Mouse (Mus musculus) cerebellum, adult 9-10 months (tissue): Measurements from ENCODE around the gene Zfp931.
"Not testable (repeated sequence)": the region's sequence is repeated elsewhere in the genome, so short reads cannot be mapped to it uniquely, and the experiment has no call there.

ENCODE experiments used
- DNase-seq: peaks from one replicate; pipeline ENCODE4 v3.0.0; 2022

The Zfp931 gene

DNA sequence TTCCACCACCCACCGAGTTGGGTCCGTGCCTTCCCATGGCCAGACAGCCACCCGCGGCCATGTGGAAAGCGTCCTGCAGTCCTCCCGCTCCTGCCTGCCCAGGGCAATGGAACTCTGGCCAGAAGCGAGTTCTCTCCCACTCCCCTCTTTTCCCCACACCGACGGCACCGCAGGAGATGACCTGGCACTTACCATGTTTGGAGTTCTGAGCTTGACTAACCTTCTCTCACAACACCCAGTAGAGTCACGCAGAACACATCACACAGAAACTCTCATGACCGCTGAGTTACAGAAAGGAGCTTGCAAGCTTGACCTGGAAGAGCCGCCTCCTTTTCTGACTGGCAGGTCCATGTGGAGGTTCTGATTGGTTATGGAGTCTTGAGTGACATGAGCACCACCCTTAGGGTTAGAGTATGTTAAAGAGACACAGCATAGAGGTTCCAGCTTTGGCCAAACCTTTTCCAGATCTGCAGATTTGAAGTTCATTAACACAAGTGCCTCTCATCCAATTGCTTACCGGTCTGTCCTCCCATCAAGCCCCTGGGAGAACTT is at the start of gene Zfp931:
Gene Zfp931 (minus strand): TSS at position 311 of the 552 bp plus-strand sequence.
- peak; percentile 57 for DNase-seq

DNA sequence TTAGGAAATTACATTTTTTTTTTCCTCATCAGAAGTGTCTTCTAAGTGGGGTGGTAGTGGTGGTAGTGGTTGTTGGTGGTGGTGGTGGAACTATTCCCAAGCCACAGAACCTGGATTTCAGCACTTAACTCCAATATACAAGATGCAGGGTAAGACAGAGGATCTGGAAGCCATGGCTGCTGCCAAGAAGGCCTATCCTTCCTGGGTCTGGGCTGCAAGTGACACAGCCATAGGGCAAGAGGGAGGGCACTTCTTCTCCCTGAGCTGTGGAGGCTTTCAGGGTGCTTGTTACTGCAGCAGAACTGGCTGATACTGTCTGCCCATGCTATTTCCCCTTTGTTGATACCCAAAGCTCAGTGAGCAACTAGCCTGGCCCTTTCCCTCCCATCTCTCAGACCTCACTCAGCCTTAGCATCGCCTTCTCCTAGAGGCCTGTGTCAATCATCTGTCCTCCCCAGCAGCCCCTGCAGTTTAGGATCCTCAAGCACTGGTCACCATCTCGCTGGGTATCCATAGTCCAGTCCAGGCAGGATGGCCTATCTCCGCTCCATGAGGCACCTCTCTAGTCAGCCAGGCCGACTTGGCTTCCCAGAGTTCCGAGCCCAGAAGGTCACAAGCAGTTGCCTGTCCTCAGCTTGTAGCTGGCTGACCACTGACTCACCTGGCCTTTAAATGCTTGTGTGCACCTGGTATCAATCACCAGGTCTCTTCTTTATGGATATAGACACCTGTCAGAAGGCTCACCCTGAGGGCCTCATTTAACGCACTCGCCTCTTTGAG is 48.0 kb upstream of the Zfp931 start:
- peak; percentile 31 for DNase-seq

DNA sequence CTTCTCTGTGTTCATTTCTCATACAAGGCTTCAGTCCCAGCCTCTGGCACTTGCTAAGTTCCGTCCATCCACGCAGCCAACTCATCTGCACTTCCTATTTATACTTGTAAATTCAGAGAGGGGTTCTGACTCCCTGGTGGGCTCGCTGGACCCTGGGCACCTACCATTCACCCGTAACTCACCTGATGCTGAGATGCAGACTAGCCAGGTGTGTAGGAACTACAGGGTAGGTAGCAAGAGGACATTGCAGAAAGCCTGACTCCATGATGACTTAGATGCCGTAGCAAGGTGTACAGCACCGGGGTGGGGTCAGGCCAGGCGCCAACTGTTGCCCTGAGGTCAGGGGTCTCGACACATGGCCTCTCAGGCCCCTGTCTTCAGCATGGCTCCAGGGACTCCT is 47.2 kb upstream of the Zfp931 start:
- peak; percentile 37 for DNase-seq

DNA sequence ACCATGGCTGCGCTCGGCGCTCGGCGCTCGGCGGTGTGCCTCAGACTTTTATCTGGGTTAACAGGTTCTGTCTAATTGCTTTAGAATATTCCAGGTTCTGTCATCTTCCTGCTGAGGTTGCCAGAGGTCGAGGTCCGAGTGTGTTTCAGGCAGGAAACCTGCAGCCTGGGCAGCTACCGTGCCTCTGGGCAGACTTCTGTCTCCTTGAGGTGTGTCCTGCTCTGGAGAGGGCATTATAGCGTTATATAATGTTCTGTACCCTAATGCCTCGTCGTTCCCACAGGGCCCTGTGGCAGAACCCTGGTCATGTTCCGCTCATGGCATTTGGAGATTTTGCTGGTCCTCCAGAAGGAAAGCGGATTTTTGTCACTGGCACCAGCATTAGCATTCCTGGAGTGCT is 45.2 kb upstream of the Zfp931 start:
- peak; percentile 24 for DNase-seq

DNA sequence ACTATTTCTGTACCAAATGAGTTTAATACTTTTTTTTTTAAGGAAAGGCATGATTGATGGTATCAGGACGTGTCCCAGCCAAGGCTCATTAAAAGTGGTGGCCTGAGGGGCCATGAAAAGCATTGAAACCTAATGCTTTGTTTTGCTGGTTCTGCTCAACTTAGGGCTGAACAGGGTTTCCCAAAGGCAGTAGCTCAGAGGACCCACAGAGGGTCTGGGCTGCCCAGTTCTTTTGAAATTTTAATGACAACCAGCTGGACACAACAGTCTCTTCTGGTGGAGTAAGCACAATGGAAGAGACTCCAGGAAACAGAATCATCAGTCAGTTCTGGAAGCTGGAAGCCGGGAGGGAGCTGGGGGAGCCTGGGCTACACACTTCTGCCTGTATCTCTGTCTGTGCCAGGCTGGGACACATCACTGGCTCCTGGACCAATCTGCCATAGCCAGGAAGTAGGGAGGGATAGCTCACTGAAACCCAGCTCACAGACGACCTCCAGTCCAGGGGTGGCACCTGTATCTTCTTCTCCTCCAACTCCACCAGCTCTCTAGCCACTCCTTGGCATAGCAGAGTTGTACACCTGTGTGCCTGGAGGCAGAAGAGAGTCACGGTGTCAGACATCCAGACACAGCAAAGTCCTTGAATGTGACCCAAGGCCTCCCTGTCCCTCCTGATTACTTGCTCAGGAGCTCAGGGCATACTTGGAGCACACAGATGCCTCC is 43.8 kb upstream of the Zfp931 start:
- DNase-seq, result peak; percentile 41

DNA sequence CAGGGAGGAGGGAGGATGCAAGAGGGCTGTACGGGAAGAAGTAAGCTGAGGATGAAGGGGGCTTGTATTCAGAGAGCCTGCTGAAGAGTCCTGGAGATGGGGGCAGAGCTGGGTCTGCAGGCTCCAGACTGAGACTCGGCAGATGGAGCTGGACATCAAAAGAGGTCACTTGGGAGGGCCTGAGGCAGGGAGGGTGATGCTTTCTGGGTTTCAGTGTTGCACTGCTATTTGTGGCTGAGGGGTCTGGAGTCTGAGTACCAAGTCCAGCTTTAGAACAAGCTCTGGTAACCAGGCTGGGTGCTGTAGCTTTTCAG is 43.1 kb upstream of the Zfp931 start:
- DNase-seq, result peak; percentile 63

DNA sequence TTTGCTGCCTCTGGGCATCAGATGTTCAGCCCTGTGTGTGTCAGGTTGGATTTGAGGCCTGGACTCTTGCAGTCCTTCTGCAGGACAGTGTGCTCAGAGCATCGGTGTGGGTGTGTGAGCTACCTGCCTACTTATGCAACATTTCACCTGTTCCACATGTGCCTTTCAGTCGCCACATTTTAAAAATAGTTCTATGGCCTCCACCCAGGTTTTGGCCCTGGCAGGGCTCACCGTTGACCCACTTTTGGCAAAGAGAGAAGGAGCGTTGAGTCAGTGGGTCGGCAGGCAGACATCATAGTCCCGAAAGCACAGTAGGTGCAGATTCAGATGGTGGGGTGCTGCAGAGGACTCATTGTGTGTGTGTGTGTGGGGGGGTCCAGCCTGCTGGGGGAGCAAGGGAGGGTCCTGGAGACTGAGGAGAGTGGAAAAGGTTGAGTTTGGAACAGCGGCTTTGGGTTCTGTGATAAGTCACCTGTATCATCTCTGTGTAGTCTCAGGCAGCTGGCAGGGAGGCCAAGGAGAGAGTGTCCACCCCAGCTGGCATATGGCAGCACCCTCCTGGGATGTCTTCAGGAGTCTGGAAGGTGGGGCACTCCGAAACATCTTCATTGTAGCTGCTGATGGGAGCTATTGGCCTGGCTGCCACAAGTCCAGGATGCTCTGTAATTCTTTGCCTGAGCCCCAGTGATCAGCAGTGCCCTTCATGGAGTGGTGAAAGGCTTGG is 42.5 kb upstream of the Zfp931 start:
- DNase-seq, result peak; percentile 79

DNA sequence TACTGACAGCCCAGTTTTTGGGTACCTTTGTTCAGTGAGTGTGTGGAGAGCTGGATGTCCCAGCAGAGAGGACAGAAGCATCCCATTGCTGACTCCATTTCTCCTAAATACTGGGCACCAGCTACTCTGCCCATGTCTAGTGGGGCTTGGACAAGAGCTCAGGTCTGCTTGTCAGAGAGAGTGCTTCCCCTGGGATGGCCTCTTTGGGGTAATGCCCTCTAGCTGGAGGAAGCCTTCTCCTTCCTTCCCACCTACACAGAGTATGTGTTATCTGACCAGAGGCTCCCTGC is 42.0 kb upstream of the Zfp931 start:
- peak; percentile 64 for DNase-seq

DNA sequence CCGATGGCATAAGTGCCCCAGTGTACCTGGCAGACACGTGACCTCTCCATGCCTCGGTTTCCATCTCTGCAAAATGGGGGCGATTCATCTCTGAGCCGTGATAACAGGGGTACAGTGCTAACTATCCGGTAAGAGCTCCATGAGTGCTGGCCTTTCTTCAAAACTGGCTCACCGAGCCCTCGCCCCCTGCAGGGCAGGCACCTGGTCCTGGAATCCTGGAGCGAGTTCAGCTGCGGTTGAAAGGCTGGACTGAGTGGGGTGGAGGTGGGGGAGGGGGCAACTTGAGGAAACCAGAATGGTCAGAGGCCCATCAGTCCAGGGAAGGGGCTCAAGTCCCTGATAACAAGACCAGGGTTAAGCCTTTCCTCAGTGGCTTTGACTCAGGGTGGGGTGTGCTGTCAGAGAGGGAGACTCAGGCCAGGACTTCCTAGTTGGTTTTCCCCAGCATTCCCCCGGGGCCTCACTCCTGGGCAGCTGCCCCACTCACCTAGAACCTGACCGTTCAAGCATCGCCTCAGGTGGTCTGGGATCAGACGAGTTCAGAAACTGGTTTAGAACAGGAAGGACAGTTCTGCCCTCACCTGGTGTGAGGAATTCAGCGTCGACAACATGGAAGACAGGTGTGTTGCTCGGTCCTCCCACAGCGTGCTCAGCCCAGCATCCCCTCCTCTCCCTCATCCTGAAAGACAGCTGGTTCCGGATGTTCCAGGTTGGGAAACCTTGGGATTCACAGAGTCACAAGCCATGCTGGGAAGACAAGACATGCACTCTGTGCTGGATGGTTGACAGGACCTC is 41.5 kb upstream of the Zfp931 start:
- DNase-seq, result peak; percentile 87

DNA sequence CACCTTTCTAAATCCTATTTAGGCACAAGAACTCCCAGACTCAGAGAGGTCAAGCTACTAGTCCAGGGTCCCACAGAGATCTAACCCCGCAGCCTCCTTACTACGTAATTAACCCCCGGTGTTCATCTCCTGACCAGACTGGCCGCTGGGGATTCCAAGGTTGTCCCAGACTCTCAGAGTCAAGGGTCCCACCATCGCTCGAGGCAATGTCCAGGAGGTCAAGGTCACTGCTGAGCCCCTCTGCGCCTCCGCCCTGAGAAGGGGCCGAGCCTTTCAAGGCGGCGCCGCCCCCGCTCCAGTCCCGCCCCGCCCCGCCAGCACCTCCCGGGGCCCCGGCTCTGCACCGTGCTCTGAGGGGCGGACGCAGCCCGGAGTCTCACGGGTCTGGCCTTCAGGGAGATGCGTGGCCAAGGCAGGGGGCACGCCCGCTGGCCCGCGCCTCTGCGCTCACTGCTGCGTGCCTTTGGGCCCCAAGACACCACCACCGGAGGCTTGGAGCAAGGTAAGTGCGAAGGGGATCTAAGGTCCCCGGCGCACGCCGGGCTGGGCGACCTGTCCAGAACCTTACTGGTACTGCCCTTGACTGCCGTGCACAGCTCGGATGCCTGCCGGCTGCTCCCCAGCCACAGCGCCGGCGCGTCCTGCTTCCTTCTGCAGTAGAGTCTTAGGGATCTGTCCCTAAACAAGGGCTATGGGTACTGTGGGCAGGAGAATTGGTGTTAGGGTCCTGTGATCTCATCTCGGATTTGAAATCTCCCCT is 40.7 kb upstream of the Zfp931 start, which contains the start of gene Phactr3:
Gene Phactr3 (plus strand): TSS at position 175 of the 760 bp plus-strand sequence.
- peak; percentile 74 for DNase-seq

DNA sequence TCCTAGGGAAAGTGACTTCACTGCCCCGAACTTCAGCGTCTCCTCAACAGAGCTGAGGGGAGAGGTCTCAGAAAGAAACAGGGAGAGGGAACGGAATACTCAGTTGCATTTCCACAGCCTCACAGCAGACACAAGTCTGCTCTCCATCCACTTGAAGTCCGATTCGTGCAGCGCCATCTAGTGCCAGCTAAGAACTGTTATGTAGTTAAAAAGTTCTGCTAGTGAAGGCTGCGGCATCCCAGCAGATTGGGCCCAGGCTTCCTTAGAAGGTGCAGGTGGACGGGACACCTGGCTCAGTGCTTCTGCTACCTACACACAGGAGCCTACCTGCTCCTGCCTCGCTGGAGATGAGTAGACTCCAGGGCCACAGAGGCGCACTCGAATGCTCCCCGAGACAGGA is 39.7 kb upstream of the Zfp931 start:
- peak; percentile 79 for DNase-seq

DNA sequence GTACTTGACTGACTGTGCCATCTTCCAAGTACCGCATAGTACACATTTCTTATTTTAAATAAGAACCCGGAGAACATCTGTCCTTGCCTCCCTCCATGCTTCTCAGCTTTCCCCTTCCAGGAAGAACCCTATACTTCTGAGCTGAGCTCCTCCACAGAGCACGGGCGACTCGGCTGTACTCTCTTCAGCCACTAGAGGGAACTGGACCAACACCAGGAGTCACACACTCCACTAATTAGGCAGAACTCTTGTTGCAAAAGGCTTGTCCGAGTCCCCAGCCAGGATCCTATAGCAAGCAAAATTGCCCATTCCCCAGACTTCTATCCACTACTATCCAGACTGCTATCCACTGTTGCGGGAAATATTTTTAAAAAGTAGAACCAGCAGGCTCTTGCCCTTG is 23.7 kb upstream of the Zfp931 start:
- DNase-seq, result peak; percentile 91

DNA sequence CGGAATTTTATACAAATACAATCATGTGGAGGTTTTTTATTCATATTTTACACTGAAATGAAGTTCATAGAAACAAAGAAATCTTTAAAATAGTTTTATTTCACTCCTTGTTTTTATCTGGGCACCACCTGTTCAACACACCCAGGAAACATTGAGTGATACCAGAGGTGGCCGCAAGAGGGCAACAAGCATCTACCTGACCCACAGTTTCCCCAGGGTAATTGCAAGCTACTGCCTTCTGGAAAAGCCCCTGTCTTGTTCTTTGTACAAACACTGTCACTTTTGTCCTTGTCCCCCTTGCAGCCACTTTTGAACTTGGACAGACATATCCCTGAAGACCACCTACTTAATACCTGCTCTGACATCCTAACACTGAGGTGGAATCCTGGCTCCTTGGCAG is 19.7 kb upstream of the Zfp931 start:
- peak; percentile 85 for DNase-seq

DNA sequence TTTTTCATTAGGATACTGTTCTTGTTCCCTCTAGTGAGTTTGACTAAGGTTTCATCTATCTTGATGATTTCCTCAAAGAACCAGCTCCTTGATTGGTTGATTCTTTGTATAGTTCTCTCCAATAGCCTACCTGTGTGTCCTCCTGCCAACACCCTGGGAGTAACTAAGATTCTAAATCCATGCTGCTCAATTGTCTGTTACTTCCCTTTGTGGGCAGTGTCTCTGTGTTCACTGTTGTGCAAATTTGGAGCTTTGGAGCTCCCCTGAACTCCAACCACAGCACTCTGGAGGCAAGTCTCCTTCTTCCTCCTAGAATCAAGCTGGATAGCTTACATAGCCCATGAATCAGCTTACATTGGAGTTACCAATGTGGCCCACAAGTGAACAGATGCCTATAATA is 11.3 kb upstream of the Zfp931 start:
- no peak for DNase-seq

DNA sequence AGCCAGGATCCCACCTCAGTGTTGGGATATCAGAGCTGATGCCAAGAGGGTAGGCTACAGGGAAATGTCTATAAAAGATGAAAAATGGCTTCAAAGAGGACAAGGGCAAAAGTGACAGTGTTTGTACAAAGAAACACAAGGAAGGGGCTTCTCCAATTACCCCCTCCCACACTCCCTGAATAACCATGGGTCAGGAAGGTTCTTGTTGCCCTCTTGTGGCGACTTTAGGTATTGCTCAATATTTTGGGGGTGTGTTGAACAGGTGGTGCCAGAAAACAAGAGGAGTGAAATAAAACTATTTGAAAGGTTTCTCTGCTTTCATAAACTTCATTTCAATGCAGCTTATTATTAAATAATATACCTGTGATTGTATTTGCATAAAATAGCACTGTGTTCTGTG is 20.1 kb downstream of the Zfp931 start:
- peak; percentile 59 for DNase-seq

DNA sequence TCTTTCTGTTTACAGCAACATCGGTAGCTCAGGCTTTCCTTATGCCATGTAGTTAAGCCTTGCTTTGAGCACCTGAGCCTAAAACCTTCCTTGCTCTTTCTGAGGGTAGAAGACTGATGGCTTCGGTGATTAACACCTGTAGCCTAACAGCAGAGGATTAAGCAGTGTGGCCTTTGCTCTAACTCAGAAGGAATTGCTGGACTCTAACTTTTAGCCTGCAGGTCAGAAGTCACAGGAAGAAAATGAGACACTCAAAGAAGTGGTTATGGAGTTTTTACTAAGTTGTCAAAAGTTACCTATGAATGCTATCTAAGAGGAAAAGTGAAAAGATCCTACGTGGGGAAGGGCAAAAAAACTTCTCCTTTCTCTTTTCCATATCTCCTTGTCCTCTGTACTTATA is 50.7 kb downstream of the Zfp931 start:
- not testable (repeated sequence) for DNase-seq

DNA sequence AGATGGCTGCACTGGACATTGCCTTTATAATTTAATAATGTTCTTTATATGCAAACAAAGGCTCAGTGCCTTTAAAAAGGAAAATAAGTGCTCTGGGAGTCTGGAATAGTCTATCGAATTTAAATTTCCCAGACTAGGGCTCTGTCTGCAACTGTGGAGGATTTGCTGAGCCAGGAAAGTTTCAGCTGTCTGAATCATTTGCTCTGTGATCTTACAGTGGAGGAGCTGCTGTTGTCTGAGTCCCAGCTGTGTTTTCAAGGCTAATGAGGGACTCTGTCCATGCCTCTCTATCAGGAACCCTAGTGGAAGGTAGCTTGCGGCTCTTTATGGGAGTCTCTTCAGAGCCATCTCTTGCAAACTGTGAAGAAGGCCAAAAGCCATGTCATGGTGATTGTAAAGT is 54.4 kb downstream of the Zfp931 start:
- not testable (repeated sequence) for DNase-seq

DNA sequence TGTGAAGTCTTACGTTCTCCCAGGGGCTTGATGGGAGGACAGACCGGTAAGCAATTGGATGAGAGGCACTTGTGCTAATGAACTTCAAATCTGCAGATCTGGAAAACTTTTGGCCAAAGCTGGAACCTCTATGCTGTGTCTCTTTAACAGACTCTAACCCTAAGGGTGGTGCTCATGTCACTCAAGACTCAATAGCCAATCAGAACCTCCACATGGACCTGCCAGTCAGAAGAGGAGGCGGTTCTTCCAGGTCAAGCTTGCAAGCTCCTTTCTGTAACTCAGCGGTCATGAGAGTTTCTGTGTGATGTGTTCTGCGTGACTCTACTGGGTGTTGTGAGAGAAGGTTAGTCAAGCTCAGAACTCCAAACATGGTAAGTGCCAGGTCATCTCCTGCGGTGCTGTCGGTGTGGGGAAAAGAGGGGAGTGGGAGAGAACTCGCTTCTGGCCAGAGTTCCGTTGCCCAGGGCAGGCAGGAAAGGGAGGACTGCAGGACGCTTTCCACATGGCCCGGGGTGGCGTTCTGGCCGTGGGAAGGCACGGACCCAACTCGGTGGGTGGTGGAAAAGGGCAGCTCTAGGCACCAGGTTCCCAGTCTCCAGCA is 55.2 kb downstream of the Zfp931 start, which contains the start of gene Zfp971:
Gene Zfp971 (plus strand): TSS at position 274 of the 601 bp plus-strand sequence.
- DNase-seq, result peak; percentile 80

DNA sequence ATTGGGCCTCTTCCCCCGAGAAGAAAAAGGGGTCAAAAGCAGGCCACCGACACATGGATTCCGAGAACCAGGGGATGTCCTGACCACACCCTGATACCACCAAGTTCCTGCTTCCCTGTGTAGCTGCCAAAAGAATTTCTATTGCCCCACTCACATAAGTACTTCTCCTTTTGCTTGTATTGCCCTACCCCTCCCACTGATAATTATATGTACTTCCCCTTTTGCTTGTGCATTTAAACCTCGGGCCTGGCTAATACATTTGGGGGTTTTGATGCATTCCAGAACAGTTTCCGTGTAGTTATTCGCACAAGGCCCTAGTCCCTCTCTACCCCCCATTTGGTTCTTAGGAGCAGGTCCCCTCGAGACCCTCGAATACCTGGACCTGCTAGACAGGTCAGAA is 57.5 kb downstream of the Zfp931 start:
- DNase-seq, result not testable (repeated sequence)

DNA sequence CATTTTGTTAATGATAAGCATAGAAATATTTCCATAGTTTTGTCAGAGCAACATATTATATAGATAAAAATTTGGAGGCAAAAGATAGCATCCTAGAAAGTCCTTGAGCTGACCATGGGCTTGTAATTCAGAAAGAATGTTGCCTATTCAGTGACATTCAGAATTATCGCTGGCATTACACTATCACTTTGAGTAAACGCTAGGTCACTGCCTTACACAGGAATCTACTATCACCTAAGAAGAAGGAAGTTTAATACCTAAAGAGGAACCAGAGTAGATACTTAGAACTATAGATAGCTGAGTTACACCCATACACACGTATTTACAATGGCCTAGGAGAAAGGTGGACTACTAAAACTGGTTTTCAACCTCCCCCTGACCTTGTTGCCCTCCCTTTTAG is 58.8 kb downstream of the Zfp931 start:
- DNase-seq, result not testable (repeated sequence)
